Mouse (Mus musculus) right cerebral cortex, postnatal 14 days (tissue): ENCODE results near the gene Zfp593.
A peak's percentile ranks its signal among the peaks of the same experiment; 100 is the strongest.

Experiments
- DNase-seq: peaks from one replicate; pipeline ENCODE4 v3.0.0; 2022

Gene Zfp593

DNA sequence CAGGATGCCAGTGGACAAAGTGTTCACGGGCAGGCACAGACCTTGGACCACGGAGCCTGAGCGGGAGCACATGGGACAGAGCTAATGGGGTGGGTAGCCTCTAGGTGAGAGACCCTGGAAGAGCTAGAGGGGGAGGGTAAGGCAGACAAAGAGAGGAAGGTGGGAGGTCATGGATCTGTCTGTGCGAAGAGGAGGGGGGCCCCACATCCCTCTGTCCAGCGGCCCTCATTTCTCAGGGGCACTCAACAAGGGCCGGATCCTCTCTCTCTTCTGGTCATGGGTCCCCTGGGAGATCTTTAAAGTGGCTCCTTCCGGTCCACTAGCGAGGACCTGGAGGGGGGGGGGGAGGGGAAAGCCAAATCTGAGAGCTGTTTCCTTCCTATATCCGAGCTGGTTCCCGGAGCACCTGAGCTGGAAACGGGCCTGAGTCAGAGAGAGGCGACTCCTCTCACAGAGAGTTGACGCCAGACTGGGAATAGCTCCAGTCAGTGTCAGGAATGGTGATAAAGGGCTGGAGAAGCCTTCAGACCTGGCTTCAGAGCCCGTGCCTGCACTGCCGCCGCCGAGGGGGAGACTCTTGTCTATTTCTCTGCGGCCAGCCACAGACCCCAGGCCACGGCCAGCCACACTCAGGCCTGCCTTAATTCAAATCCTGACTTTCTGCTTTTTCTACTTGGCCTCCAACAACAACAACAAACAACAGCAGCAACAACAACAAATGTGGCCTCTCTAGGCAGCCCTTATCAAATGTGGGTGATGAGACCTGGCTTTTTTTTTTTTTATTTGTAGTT lies 11.2 kb upstream of the Zfp593 start:
- no peak for DNase-seq

DNA sequence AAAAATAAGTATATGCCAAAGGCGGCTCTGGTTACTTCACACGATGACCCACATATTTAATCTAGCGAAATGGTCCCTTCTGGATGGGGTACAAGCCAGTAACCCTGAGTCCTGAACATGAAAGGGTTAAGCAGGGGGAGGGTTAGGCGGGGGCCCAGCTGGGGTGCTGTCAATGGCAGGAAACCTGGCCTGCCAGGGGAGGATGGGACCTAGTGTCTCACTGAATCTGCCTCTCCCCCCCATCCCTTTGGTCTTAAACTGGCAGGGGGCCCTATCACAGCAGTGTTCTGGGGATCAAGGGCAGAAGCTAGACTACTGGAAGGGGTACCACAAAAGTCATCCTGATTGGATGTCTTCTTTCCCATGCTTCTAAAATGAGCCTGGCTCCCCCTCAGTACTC lies 10.5 kb upstream of the Zfp593 start:
- no peak for DNase-seq

DNA sequence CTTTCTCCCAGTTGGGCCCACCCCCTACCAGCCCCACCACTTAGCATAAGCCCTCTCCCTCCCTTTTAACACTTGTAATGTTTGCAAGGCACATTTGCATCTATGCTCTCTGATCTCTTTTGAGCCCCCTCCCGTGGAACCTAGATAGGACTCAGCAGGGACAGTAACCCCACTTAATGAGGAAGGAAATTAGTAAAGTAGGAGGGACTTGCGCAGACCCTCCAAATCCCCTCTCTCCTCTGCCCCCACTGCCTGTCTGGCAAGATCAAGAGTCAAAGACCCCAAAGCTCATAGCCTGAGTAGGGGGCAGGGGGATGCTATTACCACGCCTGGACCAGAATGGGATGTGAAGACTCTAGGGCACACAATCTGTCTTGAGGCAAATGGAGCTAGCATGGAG lies 9.4 kb upstream of the Zfp593 start:
- DNase-seq: no peak

DNA sequence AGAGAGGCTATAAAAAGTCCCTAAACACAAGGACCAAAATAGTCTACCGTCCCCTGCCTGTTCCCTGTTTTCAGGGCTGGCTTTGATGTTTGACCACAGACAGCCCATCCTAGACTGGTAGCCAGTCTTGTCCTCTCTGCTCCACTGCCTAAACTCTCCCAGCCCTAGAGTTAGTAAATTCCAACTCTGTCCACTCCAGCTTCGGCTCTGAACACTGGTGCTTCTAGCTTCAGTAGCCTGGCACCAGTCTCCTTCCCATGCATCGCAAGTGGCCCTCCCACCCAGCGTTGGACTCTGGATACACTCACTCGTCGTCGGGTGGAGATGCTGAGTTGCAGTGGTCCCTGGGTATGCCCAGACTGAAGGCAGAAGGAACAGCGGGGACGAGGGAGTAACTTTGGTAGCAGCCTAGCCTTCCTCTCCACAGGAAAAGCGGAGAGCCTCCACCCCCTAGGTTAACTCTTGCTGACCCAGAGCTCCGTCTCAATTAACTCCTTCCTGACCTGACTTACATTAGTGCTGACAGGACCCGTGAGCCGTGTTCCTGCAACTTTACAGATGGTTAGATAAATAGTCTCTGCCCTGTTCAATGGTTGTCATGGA lies 8.4 kb upstream of the Zfp593 start, which contains the start of gene Grrp1:
Gene Grrp1, minus strand, starts transcription at position 385 of the 603 bp plus-strand sequence.
- no peak for DNase-seq

DNA sequence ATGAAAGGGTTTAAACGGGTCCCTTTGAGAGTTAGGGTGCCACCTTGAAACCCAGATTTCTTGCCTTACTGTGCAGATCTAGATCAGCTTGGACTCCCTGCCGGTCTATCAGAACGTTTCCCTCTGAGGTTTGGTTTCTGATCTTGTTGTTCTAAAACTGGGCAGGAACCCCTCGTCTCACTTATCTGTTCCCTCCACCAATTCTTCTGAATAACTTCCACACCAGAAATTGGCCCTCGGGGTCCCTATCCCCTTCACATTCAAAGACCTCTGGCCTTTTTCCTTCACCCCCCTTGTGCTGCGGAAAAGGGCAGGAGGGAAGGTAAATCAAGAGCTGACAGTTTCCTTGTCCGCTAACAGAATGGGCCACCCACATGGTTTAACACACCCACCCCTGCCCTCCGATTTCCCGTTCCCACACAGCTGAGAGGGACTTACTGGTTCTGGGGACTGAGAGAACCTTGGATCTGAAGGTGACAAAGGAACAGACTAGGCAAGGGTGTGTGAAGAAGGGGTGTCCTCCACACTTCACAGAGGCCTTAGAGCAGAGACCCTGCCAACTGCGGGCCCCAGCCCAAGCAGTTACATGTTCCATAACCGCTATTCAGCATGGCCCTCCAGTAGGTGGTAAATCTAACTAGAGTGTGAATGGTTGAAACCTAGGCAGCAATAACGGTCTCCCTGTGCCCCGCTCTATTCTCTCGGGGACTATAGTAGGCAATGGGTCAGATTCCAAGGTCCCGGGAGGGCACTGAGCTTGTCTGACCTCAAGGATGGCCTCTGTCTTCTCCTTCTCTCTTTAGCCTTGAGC lies 7.7 kb upstream of the Zfp593 start:
- no peak for DNase-seq

DNA sequence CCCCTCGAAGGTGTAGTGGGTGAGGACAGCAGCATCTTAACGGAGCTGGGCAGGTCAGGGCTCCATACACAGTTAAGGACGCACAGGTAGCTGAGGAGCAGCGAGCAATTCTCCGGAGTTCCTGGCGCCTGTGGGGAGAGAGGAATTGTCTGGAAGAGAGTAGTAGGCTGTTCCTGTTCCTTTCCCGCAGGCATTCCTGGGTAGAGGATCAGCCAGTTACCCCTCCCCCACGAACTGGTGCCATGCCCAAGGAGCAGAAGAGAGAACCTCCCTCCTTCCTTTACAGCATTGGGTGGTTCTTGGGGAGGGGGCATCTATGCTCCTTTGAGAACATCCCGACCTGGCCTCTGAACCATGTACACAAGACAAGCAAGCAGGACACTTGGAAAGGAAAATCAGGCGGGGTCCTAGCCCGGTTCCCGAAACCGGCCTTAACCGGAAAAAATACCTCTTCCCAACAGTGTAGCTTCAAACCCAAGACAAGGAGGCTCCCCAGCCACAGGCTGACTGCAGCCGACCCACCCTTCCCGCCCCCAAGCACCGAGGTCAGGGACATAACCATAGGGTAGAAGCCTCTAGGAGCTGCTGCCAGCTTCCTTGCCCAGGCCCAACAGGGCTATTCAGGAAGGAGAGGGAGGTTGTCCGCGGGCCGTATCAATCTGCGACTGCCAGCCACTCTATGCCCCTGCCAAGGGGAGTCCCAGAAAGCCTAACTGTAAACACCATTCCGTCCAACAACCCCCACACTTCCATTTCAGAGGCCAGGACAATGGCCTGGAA lies 6.9 kb upstream of the Zfp593 start:
- no peak for DNase-seq

DNA sequence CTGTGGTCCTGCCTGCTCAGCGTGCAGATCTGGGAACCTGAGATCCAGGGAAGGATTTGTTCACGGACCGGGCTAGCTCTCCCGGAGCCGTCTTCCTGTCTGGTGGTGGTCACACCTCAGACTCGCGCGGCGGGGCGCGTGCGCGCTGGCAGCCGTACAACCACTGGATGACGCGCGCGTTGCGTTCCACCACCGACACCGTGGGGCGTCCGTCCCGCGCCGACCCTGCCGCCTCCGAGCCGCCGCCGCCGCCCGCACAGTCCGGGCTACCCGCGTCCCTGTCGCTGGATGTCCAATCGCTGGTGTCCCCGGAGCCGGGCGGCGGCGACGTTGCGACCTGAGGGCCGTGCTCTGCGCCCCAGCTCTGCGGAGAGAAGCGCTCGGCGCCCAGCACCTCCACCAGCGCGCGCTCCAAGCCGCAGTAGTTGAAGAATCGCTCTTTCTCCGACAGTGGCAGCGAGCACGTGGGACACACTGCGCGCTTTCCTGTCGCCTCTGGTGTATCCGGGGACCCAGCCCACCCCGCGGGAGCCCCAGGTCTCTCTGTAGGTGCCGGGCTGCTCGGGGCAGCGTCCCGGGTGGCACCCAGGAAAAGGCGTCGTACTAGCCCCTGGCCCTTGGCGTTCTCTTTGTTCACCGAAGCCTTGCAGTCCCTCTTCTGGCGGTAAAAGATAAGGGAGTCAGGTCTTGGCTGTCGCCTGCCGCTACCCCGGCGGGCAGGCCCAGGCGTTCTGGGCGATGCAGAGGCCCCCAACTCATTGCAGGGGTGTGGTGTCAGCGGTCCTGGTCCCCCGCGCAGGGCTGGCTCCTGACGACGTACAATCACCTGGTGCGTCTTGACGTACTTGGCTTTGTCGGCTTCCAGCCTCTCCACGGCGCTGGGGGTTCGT lies 6.1 kb upstream of the Zfp593 start:
- peak; percentile 71 for DNase-seq

DNA sequence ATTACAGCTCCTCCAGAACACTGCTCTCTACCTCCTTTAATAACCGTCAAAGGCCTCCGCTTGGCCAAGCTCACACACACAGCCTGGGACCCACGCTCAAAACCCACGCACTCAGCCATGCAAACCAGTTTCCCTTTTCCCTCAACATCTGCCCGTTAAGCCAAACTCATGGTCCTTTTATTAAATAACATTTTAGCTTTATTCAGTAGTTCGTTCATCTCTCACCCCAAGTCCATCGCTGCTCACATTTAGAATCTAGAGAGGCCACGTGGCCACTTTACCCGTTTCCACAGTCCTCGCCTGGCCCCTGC lies 5.5 kb upstream of the Zfp593 start:
- no peak for DNase-seq

DNA sequence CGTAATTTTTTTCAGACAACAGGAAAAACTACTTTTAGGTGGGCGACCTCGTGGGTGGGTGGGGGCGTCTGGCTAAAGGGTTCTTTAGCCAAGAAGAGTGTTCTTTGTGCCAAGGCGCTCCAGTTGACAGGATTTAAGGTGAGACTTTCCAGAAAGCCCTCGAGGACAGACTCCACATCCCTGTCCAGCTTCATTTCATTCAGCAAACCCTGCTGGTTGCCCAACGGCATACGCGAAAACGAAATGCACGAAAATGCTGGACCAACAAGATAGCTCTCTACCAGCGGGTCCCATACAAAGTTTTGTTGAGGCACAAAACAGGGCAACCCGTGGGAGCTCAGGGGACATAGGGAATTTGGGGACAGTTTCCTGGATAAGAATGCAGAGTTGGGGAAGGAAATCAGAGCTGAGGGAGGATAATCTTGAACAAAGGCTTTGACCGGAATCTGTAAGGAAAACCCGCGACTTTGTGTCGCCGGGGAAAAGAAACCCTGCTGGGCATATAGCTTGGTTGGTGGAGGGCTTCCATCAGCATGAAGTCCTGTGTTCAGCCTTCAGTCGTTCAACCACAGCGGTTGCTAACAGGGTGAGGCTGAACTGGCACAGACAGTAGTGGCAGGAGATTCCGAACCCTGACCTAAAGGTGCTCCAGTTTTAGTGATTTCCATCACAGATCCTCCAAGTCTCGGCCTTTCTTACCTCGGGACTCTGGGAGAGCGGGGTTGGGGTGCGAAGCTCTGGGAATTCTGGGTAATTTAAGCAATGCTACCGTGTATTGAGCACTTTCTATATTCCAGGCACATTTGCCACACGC lies 4.9 kb upstream of the Zfp593 start:
- no peak for DNase-seq

DNA sequence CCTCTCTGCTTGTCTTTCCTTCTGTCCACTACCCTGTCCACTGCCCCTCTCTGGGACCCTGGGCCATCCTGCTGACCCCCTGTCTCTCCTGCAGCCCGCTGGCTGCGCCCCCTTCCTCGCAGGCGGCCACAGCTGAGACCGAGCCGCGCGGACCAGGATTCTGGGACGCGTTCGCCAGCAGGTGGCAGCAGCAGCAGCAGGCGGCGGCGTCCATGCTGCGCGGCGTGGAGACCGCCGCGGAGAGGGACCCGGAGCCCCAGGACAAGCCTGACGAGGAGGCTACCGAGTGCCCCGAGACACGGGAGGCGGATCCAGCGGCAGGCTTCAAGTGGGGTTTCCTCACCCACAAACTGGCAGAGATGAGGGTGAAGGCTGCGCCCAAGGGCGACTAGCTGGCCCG lies 4.3 kb upstream of the Zfp593 start:
- peak; percentile 83 for DNase-seq

DNA sequence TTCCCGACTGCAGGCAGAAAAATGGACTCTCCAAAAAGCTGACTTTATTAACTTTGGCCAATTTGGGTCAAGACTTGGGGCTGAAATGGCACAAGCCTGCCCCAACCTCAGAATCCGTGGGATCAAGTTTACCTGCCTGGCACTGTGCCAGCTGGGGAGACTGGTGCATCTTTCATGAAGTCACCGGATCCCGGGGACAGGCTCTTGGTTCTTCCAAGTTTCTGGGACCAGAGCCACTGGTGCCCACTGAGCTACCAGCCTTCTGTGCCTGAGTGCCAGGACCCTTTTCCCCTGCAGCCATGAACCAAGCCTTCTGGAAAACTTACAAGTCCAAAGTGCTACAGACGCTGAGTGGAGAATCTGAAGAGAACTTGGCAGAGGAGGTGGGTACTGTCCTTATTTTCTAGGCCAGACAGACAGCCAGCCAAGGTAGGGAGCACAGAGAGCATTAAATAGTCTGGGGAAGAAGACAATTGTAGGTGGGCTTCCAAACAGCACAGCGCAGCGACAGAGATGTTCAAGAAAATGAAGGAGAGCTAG lies 1.4 kb upstream of the Zfp593 start, which contains the start of gene Gm30191:
Gene Gm30191, plus strand, starts transcription at position 217 of the 540 bp plus-strand sequence.
- DNase-seq: no peak

DNA sequence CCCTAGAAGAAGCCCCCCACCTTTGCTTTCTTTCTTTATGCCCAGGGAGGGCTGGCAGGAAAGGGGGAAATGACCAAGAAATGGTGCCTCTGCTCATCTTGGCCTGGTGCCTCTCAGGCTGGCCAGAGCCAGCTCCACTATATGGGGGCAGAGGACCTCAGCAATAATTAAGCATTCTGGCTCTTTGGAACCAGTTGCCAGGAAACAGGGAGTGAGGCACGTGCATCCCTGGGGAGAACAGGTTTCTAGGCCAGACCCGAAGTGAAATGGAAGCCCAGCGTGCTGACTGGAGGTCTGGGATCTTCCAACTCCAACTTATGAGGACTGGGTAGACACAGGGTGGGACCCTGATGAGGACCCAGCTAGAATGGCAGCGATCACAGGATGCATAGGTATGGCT lies 864 bp upstream of the Zfp593 start:
- no peak for DNase-seq

DNA sequence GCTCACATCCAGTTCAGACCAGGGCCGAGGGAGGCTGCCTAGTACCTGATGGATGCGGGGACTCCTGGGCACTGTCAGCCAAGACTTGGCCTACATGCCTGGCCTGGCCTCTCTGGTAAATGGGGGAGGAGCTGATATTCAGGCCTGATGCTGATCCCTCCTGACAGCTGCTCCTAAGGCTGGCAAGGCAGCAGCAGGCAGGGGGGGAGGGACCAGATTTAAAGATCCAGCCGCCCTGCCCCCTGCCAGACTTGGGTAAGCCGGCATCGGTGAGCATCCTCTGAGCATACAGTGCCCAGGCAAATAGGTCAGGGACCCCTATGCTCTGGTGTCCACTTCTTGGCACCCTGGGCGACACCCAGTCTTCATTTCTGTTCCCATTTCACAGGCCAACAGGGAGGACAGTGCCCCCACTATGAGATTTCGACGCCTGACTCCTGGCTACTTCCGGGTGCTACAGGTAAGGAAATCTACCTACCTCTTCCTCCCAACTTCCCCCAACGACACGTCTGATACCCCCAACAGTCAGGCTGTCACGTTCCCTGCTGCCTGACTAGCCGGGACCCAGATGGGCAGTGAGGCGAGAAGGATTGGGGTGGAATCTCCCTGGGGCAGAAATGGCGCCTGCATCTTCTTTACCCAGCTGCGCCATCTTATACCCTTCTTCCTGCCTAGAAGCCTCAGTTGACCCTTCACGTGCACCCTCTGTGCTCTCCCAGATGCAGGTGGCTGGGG lies 1.7 kb downstream of the Zfp593 start, which contains the start of gene E130218I03Rik:
Gene E130218I03Rik, plus strand, starts transcription at position 147 of the 735 bp plus-strand sequence.
- no peak for DNase-seq

DNA sequence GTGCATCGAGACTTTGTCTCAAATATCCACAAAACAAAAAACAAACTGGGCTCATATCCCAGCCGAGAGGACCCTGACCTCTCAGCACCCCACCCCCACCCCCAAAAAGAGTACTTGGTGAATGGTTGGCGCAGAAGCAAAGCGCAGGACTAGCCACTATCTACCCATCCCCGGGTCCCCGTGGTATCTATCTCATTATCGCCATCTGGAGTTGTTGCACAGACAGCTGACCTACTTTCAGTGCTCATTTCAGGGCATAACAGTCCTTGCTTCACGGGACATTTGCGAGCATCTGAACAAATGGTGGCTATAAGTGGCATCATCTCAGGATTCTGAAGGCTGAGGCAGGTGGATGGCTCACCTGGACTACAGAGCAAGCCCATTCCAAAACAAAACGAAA lies 6.7 kb downstream of the Zfp593 start:
- no peak for DNase-seq

DNA sequence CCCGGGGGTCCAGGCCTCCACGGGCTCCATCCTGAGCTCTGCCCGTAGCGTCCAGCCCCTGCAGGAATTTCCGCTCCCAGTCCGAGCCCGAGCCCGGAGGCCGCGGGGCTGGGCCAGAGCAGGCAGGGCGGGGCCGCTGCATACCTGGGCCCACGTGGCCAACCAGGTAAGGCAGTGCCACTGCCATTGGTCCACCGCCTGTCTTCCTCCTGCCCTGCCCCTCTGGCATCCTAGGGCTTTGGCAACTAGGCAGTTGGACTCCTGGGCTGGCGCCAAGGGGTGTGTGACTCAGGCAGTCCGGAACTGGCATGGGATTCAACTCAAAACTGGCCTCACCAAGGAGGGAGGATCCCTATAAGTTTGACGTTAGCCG lies 7.1 kb downstream of the Zfp593 start, which contains the start of gene Cnksr1:
Gene Cnksr1, minus strand, starts transcription at position 121 of the 373 bp plus-strand sequence.
- DNase-seq: peak; percentile 42

DNA sequence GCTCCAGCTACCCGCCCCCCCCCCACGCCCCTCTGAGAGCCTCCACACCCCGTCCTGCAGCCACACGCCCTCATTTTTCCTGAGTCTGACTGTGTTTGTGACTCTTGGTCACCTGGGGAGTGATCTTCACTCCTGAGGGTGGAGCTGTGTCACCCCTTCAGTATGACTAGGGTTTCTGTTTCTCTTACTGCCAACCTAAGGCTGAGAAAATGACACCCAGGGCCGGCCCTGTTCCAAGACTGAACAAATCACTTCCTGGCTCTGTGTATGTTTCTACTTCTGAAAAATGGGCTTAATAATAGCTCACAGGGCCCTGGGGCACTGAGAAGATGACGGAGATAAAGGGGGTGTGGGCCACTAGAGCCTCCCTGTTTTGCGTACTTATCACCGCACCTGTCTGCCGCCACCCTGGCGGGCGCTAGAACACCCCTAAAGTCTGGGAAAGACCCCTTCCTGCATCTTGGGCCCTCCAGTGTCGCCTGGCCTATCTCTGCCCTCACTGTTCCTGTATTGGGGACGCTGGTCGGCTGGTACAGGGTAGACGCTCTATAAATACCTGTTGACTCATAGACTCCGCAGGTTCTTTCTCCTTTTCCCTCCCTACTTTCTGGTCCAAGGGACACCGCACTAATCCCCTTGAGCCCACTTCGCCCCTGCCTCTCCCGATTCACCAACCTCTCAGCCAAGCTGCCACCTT lies 7.7 kb downstream of the Zfp593 start:
- no peak for DNase-seq

DNA sequence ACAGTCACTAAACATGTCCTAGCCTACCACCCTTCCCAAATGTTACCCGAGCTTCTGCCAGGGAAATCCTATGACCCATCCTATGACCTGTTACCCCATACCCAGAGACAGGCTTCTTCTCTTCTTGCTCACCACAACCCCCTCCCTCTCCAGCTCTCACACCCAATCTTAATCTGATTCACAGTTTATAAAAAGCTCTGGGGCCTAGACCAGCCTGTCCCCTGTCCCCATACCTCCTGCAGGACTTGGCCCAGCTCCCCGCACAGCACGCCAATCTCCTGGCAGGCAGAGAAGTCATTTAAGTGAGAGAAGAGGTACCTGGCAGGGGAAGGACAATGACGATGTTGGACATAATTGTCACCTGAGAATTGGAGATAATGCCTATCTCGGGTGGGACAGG lies 10.5 kb downstream of the Zfp593 start:
- DNase-seq: no peak

DNA sequence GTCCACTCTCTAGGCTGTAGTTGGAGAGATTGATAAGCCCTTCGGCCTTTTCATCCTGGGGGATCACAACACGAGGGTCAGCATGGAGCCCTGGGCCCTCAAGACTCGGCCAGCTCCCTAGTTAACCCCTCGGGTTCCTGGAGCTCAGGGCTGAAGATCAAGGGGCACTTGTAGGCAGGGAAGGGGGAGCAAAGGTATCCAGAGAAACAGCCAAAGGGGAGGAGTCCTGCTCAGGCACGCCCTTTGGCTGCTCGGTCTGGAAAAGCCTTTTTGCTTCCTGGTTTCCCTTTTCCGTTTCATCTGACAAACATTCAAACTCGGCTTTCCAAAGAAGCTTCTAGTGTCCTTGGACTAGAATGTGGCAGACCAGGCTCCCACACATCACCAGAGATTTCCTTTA lies 15.0 kb downstream of the Zfp593 start:
- no peak for DNase-seq

DNA sequence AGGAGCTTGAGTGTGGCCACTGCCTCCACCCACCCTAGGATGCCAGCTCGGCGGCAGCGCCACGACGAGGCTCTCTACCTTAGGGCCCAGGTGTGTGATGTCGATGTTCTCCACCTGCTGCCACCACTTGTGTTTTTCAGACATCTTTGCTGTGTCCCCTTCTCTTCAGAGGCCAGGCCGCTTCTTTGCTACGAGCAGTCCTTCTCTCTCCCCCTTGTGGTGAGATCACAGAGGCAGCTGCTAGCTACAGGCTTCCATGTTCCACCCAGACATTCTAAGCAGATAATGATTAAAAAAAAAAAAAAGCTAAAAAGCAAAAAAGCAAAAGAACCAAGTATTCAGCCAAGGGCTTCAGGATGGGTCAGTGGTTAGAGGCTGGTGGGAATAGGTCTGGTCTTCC lies 18.2 kb downstream of the Zfp593 start, which contains the start of gene Catsper4:
Gene Catsper4, minus strand, starts transcription at position 190 of the 400 bp plus-strand sequence.
- no peak for DNase-seq
